Mouse (Mus musculus) ovary, adult 2 months (tissue): ENCODE measurements around the gene Ugt2b34. TPM values are rescaled to one million over a fixed set of nuclear protein-coding genes. Genes with fewer than 3 reads are reported as not detected.

Experiments used
- polyA plus RNA-seq: library from polyadenylated mRNA; depleted of rRNA; stranded (reverse); fragments of >200 nt; gene quantifications from 2 replicates; pipeline ENCODE4 v1.2.3, GENCODE M21; 2012; rRNA removed

Gene Ugt2b34
- 0.03 TPM in 1 of 2 replicates, not detected in the other for polyA plus RNA-seq

DNA sequence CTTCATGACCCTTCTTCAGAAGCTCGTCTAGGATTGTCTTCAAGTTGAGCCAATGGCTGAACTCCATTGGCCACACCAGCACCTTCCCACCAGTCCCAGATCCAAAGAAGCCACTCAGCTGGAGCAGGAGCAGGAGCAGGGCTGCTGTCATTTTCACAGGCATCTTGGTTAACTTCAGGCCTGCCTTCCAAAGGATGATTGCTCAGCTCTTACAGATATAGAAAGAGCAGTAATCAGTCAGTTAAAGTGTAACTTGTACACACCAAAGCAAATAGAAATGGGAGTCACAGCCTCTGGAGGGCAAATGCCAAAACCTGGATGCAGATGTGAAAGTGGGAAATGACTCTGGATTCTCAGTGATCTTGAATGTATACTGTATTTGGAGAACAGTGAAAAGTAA lies at the start of gene Ugt2b34:
TSS of gene Ugt2b34 (minus strand) at position 180 of the 400 bp plus-strand sequence.

DNA sequence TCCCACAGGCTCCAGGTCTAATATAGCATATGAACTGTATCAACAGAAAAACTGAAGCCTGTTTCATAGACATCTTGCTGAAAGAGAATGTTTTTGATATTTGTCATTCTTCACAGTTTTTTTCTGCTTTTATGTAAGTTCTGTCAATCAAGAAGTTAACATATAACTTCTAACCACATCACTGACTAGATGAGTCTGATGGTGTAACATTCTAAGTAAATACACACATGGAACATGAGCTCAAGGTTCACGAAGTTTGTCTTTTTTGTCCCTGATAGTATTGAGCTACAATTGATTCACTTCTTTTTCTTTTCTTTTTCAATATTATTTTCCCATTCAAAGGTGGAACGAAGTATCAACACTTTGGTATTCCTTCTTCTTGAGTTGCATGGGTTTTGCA lies 19.7 kb upstream of the Ugt2b34 start, which contains the start of gene Ugt2b1:
TSS of gene Ugt2b1 (minus strand) at position 105 of the 400 bp plus-strand sequence.

Other genes with a start within 250 kb of the Ugt2b34 start
- gene Tmprss11b, start 230.6 kb downstream of the Ugt2b34 start, polyA plus RNA-seq = 0.03 TPM in 1 of 2 replicates, not detected in the other
- not detected in 2 replicates for gene Tmprss11e, start 161.1 kb downstream of the Ugt2b34 start, polyA plus RNA-seq
- gene Ythdc1, start 102.7 kb downstream of the Ugt2b34 start, polyA plus RNA-seq = 5.6 and 7.7 TPM in 2 replicates
- gene Ugt2b1, start 19.6 kb upstream of the Ugt2b34 start, polyA plus RNA-seq = not detected in 2 replicates
- gene Ugt2b35, start 93.9 kb upstream of the Ugt2b34 start, polyA plus RNA-seq = not detected in 2 replicates
- gene Ugt2b36, start 185.6 kb upstream of the Ugt2b34 start, polyA plus RNA-seq = 0.07 and 0.08 TPM in 2 replicates
- gene Ugt2b5, start 233.4 kb upstream of the Ugt2b34 start, polyA plus RNA-seq = not detected in 2 replicates